Mouse (Mus musculus) neural tube, embryonic 15.5 days (tissue): ENCODE measurements around the gene Usp35. TPM values are rescaled to one million over a fixed set of nuclear protein-coding genes. Genes with fewer than 3 reads are reported as not detected.

ENCODE experiments used
- ATAC-seq: fragments of 200-750 bp; cut with Nextera tagmentation; 2 replicates; pipeline ENCODE4 v1.8.0; 2017; ENCODE audit warnings: mild to moderate bottlenecking, moderate TSS enrichment, moderate library complexity; ENCODE audit not compliant: low FRiP score
- H3K27ac ChIP-seq: fragments of 300-500 bp; sonication (generic); replicated peaks from 2 replicates; pipeline ENCODE4 v1.5.1; 2015; ENCODE audit warnings: mild to moderate bottlenecking, inconsistent platforms
- H3K27me3 ChIP-seq: fragments of 300-500 bp; sonication (generic); replicated peaks from 2 replicates; pipeline ENCODE4 v1.6.1; 2015; ENCODE audit warnings: inconsistent platforms
- H3K36me3 ChIP-seq: fragments of 300-500 bp; sonication (generic); 2 replicates; pipeline ENCODE4 v1.6.1; 2015; ENCODE audit warnings: inconsistent platforms
- H3K4me1 ChIP-seq: fragments of 300-500 bp; sonication (generic); 2 replicates; pipeline ENCODE4 v1.6.1; 2015; ENCODE audit warnings: inconsistent platforms
- H3K4me2 ChIP-seq: fragments of 300-500 bp; sonication (generic); 2 replicates; pipeline ENCODE4 v1.6.1; 2015; ENCODE audit warnings: inconsistent platforms, mild to moderate bottlenecking, moderate library complexity
- H3K4me3 ChIP-seq: fragments of 300-500 bp; sonication (generic); replicated peaks from 2 replicates; pipeline ENCODE4 v1.5.1; 2015; ENCODE audit warnings: mild to moderate bottlenecking, inconsistent platforms
- H3K9ac ChIP-seq: fragments of 300-500 bp; sonication (generic); replicated peaks from 2 replicates; pipeline ENCODE4 v1.6.1; 2015; ENCODE audit warnings: mild to moderate bottlenecking, inconsistent platforms
- H3K9me3 ChIP-seq: fragments of 300-500 bp; sonication (generic); replicated peaks from 2 replicates; pipeline ENCODE4 v1.6.1; 2016; ENCODE audit warnings: inconsistent platforms
- WGBS: fragments of 180-500 bp; shearing (Covaris S2); methylation state at CpG from one replicate; pipeline ENCODE4 v1.1.7; 2015; ENCODE audit warnings: mixed read lengths; 5-methylcytosine and 5-hydroxymethylcytosine counted together
- polyA plus RNA-seq: library from polyadenylated mRNA; unstranded; fragments of >200 nt; fragmentation: Nextera tagmentation; extraction: Ambion mirVana; gene quantifications from 2 replicates; pipeline ENCODE4 v1.2.1, GENCODE M21; 2015

Gene Usp35
- polyA plus RNA-seq, 1 experiment from 2014 or later, result 3.6 TPM

DNA sequence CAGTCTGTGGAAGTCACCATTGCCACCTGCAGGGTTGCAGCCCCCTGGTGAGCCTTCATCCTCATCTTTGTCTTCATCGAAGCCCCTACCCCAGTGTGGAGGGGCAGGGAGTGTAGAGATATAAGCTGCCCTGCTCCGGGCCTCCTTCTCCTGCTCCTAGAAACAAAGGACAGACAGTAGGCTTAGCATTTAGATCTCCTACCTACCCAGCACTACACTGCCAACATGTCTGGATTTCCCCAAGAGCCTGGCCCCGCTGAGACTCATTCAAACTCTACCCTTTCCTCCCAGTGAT, 21.5 kb downstream of the Usp35 start:
- ATAC-seq, result no peak
- peaks cover 88% of the 10 kb centered on the region for H3K36me3 ChIP-seq
- 92% methylated on average over 3 of the region's 3 CpGs for WGBS

DNA sequence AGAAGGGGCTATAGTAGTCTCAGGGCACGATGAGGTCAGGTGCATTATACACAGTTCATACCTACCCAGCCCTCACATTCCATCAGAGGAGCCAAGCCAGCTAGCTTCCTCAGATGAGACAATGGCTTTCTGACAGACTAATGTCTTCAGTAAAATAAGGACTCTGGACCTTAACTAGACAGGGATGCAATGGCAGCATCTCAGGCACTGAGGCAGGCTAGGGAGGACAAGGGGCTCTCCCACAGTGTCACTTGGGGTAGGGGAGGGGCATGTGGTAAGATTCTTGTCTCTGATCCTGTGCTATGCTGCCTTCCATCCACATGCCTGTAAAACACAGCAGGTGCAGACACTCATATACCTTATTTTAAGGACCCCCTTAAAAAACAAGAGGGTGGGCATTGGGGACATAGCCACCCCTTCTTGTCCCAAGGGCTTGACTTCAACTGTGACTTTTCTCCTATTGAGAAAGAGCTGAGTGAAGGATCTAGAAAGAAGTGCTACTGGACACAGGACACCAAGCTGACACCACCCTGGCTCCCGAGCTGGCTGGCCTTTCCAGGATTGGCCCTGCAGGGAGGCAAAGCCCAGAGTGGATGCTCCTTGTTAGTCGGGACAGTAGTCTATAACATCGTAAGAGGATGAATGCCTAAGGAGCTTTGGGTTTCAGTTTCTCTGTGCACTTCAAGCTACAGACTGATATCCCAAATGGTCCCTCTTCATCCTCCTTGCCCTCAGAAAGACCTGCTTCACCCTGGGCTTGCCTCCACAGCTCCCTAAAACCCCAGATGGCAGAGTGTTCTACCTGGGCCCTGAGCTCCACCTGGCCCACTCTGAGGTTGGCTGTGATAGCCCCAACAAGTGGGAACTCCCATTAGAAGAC, 22.1 kb downstream of the Usp35 start:
- Histone ChIP-seq H3K4me3 (no peak overlapping the region), H3K4me1 (no peaks in the 10 kb centered on the region), H3K9me3 (no peaks in the 10 kb centered on the region), H3K9ac (no peak overlapping the region), H3K27me3 (no peaks in the 10 kb centered on the region), H3K27ac (no peak overlapping the region), H3K4me2 (no peak overlapping the region), H3K36me3 (peaks cover 88% of the 10 kb centered on the region)
- WGBS, result 84% methylated on average over 4 of the region's 4 CpGs
- no peak for ATAC-seq

More for the DNA sequence above, 21.5 kb downstream of the Usp35 start:
- no peak overlapping the region for H3K9ac ChIP-seq
- H3K27ac ChIP-seq, result no peak overlapping the region
- no peak overlapping the region for H3K4me3 ChIP-seq
- no peaks in the 10 kb centered on the region for H3K27me3 ChIP-seq
- no peaks in the 10 kb centered on the region for H3K4me1 ChIP-seq
- H3K9me3 ChIP-seq, result no peaks in the 10 kb centered on the region
- no peak overlapping the region for H3K4me2 ChIP-seq

DNA sequence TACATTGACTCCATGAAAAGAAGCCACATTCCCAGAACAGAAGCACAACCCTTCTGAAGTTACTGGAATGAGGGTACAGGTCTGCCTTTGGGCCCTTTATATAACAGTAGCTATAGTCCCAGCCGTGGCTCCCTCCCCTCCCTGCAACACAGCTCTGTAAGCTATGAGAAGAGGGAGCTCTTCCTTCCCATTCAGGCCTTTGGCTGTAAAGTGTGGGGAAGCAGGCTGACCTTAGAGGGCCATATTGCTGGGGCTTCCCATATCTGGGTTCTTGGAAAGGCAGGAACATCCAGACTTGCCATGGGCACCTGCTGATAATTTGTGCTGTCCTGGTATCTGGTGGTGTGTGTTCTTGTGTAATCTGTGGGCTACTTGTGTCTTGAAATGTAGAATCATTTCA, 24.3 kb downstream of the Usp35 start:
- no peak overlapping the region for H3K9ac ChIP-seq
- no peaks in the 10 kb centered on the region for H3K27me3 ChIP-seq
- H3K9me3 ChIP-seq, result no peaks in the 10 kb centered on the region
- peaks cover 88% of the 10 kb centered on the region for H3K36me3 ChIP-seq
- 86% methylated on average over 1 of the region's 1 CpGs for WGBS
- H3K27ac ChIP-seq, result no peak overlapping the region
- H3K4me3 ChIP-seq, result no peak overlapping the region
- H3K4me1 ChIP-seq, result no peaks in the 10 kb centered on the region
- H3K4me2 ChIP-seq, result no peak overlapping the region
- no peak for ATAC-seq

DNA sequence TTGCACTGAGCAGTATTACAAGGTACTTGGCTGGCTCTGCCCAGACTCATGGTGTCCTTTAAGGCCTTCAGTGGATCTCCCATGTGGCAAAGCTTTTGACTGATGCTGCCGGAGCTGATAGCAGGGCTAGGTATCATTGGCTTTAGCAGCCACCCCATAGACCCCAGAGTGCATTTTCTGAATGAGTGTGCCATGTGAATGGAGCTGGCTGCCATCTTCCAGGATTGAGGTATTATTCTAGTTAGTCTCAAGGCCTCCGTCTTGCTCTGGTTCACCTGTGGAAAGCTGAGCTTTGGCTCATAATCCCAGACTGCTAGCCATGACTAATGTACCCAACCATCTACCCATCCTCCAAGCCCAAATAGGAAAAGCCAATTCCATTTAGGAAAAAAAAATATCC, 25.0 kb downstream of the Usp35 start:
- H3K36me3 ChIP-seq, result peaks cover 88% of the 10 kb centered on the region
- H3K4me3 ChIP-seq, result no peak overlapping the region

DNA sequence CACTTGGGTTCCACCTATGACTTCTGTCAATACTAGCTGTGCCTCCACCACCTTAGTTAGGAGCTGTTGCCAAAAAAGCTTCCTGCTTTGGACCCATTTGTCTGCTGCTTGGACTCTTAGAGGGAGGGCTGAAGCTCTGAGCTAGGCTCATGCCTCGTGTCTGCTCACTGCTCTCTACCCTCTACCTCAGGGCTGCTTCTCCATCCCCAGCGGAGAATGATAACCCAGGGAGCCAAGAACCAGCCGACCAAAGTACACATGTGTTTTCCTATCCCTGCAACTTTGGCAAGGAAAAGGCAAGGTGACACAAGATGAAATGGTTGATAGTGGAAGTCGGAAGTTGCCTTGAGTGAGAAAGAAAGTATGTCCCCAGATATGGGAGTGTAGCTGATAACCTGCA, 26.6 kb downstream of the Usp35 start:
- H3K36me3 ChIP-seq, result peaks cover 83% of the 10 kb centered on the region
- WGBS, result 91% methylated on average over 4 of the region's 4 CpGs

More for the DNA sequence above, 25.0 kb downstream of the Usp35 start:
- Histone ChIP-seq H3K27ac (no peak overlapping the region), H3K9me3 (no peaks in the 10 kb centered on the region), H3K4me1 (no peaks in the 10 kb centered on the region), H3K4me2 (no peak overlapping the region), H3K9ac (no peak overlapping the region), H3K27me3 (no peaks in the 10 kb centered on the region)
- ATAC-seq, result no peak
- WGBS, result 93% methylated on average over 2 of the region's 2 CpGs

DNA sequence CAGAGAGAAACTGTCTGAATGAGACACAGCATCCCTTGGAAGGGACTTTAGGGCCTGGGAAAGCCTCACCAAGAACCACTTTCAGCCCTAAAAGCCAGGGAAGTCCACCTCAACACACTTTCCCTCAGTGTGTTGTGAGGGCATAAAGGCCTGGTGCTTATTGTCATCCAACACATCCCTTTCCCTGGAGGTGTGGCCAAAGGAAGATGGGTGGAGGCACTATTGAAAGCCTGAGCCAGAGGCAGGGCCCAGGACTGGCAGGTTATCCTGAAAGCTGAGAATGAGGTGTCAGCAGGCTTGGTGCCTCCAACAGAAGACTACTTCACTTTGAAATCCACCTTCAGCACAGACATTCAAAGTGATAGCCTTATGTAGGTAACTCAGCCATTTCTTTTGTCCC, 27.3 kb downstream of the Usp35 start:
- no peak for ATAC-seq
- Histone ChIP-seq H3K4me1 (no peaks in the 10 kb centered on the region), H3K4me3 (no peak overlapping the region), H3K27ac (no peak overlapping the region), H3K9ac (no peak overlapping the region), H3K4me2 (no peak overlapping the region), H3K9me3 (no peaks in the 10 kb centered on the region), H3K36me3 (peaks cover 76% of the 10 kb centered on the region), H3K27me3 (no peaks in the 10 kb centered on the region)

More for the DNA sequence above, 26.6 kb downstream of the Usp35 start:
- Histone ChIP-seq H3K9me3 (no peaks in the 10 kb centered on the region), H3K4me3 (no peak overlapping the region), H3K4me1 (no peaks in the 10 kb centered on the region), H3K9ac (no peak overlapping the region), H3K4me2 (no peak overlapping the region), H3K27me3 (no peaks in the 10 kb centered on the region), H3K27ac (no peak overlapping the region)
- no peak for ATAC-seq

DNA sequence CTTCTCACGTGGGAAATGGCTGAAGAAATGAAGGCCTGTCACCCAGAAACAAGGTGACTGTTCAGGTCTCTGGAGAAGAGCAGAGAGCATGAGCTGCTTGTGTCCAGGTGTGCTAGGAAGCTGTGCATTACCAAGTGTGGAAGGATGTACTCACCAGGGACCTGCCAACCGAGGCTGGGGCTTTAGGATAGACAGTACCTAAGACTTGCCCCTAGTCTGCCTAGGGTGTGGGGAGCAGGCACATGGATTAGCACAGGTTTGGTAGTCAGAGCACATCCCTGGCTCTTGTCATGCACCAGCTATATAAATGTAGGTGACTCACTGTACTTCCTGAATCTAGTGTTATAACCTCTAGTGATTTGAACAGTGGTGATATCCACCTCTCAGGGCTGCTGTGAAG, 28.2 kb downstream of the Usp35 start:
- no peaks in the 10 kb centered on the region for H3K9me3 ChIP-seq
- H3K27ac ChIP-seq, result no peak overlapping the region
- no peak for ATAC-seq
- peaks cover 67% of the 10 kb centered on the region for H3K36me3 ChIP-seq
- H3K4me3 ChIP-seq, result no peak overlapping the region
- H3K9ac ChIP-seq, result no peak overlapping the region
- no peaks in the 10 kb centered on the region for H3K27me3 ChIP-seq
- WGBS, result 83% methylated on average over 2 of the region's 2 CpGs
- H3K4me2 ChIP-seq, result no peak overlapping the region
- H3K4me1 ChIP-seq, result no peaks in the 10 kb centered on the region

DNA sequence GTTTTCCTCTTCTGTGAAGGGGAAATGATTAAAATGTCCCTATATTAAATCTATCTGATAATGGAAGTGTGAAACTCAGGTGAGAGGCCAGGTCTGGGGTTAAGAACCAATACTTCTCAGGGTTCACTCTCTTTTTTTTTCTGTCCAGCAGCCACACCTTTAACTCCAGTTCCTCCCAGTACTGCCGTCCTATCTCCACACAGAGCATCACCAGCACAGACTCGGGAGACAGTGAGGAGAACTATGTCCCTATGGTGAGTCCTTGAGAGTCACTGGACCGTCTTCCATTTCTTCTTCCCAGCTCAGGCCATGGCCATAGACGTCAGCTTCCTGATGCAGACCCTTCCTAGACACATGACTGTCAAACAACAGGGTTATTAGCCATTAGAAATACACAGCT, 28.9 kb downstream of the Usp35 start:
- no peak overlapping the region for H3K4me2 ChIP-seq
- H3K27me3 ChIP-seq, result no peaks in the 10 kb centered on the region
- H3K4me3 ChIP-seq, result no peak overlapping the region
- no peak for ATAC-seq
- no peaks in the 10 kb centered on the region for H3K9me3 ChIP-seq
- peaks cover 60% of the 10 kb centered on the region for H3K36me3 ChIP-seq
- no peak overlapping the region for H3K27ac ChIP-seq
- WGBS, result 94% methylated on average over 4 of the region's 4 CpGs
- H3K9ac ChIP-seq, result no peak overlapping the region
- H3K4me1 ChIP-seq, result no peaks in the 10 kb centered on the region

DNA sequence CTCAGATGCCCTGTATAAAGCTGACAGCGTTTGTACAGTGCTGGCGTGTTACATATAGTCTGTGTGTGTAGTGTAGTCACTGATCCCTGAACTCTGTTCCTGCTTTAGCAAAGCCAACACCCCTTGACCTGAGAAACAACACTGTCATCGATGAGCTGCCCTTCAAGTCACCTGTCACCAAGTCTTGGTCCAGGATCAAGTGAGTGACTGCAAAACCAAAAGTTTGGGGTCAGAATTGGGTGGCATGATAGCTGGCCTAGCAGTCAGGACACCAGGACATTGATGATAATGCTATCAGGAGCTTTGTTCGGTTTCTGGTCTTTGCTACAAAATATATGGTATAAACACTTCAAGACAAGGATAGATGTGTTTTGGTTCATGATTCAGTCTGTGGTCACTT, 29.6 kb downstream of the Usp35 start:
- ATAC-seq, result no peak
- H3K9ac ChIP-seq, result no peak overlapping the region
- WGBS, result 94% methylated on average over 4 of the region's 4 CpGs
- H3K4me1 ChIP-seq, result no peaks in the 10 kb centered on the region
- H3K27ac ChIP-seq, result no peak overlapping the region
- no peak overlapping the region for H3K4me2 ChIP-seq
- peaks cover 56% of the 10 kb centered on the region for H3K36me3 ChIP-seq
- no peaks in the 10 kb centered on the region for H3K9me3 ChIP-seq
- no peaks in the 10 kb centered on the region for H3K27me3 ChIP-seq
- no peak overlapping the region for H3K4me3 ChIP-seq

DNA sequence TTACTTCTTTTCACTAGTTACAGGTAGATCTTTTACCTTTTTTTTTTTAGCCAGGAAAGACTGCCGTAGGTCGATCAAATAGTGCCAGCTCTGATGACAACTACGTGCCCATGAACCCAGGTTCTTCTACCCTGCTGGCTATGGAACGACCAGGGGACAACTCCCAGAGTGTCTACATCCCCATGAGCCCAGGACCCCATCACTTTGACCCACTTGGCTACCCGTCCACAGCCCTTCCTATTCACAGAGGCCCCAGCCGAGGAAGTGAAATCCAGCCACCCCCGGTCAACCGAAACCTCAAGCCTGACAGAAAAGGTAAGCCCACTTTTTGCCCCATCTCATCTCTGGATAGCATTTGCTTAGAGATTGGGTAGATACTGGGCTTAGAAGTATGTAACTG, 30.5 kb downstream of the Usp35 start:
- Histone ChIP-seq H3K27ac (no peak overlapping the region), H3K36me3 (peaks cover 49% of the 10 kb centered on the region)

DNA sequence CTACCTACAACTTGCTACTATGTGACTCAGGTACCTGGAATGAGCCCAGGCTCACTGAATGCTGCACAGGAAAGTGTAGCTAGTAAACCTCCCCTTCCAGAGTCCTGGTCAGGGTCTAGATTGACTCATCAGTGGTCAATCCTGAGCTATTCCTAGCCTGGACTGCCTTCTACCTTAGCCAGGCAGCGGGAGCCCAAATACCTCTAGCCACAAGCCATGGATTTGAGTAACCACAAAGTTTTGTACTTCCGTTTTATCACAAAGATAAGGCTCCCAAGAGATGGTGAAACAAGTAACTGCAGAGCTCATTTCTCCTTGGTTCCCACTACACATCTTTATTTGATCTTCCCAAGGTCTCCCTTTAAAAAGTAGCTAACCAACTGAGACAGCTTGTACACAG, 30.9 kb downstream of the Usp35 start:
- H3K9ac ChIP-seq, result no peak overlapping the region
- H3K9me3 ChIP-seq, result no peaks in the 10 kb centered on the region
- H3K4me3 ChIP-seq, result no peak overlapping the region
- no peak overlapping the region for H3K27ac ChIP-seq
- H3K36me3 ChIP-seq, result peaks cover 49% of the 10 kb centered on the region
- no peak for ATAC-seq
- no peaks in the 10 kb centered on the region for H3K27me3 ChIP-seq
- no peaks in the 10 kb centered on the region for H3K4me1 ChIP-seq
- WGBS, result 86% methylated on average over 2 of the region's 2 CpGs
- H3K4me2 ChIP-seq, result no peak overlapping the region

More for the DNA sequence above, 30.5 kb downstream of the Usp35 start:
- no peak overlapping the region for H3K9ac ChIP-seq
- H3K9me3 ChIP-seq, result no peaks in the 10 kb centered on the region
- no peaks in the 10 kb centered on the region for H3K4me1 ChIP-seq
- WGBS, result 90% methylated on average over 8 of the region's 8 CpGs
- no peak overlapping the region for H3K4me3 ChIP-seq
- no peaks in the 10 kb centered on the region for H3K27me3 ChIP-seq
- no peak for ATAC-seq
- H3K4me2 ChIP-seq, result no peak overlapping the region

DNA sequence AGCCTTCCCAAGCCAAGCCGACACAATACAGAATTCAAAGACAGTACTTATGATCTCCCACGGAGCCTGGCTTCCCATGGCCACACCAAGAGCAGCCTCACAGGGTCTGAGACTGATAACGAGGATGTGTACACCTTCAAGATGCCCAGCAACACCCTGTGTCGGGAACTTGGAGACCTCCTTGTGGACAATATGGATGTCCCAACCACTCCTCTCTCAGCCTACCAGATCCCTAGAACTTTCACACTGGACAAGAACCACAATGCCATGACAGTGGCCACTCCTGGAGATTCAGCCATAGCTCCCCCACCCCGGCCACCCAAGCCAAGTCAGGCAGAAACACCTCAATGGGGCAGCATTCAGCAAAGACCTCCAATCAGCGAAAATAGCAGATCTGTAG, 32.9 kb downstream of the Usp35 start:
- Histone ChIP-seq H3K36me3 (peaks cover 31% of the 10 kb centered on the region), H3K27ac (no peak overlapping the region)

More for the DNA sequence above, 32.9 kb downstream of the Usp35 start:
- H3K9ac ChIP-seq, result no peak overlapping the region
- H3K4me3 ChIP-seq, result no peak overlapping the region
- H3K4me1 ChIP-seq, result no peaks in the 10 kb centered on the region
- H3K27me3 ChIP-seq, result no peaks in the 10 kb centered on the region
- no peak for ATAC-seq
- no peak overlapping the region for H3K4me2 ChIP-seq
- WGBS, result 89% methylated on average over 6 of the region's 6 CpGs
- H3K9me3 ChIP-seq, result no peaks in the 10 kb centered on the region
